Mouse (Mus musculus) intestine, embryonic 14.5 days (tissue): ENCODE data around the gene Smim1. TPM values are rescaled to one million over a fixed set of nuclear protein-coding genes. Genes with fewer than 3 reads are reported as not detected.
A peak's percentile ranks its signal among the peaks of the same experiment; 100 is the strongest.

Experiments
- ATAC-seq: fragments of 200-750 bp; cut with Nextera tagmentation; replicated peaks from 2 replicates; pipeline ENCODE4 v1.8.0; 2017; ENCODE audit warnings: low read depth, moderate number of reproducible peaks, moderate TSS enrichment, moderate library complexity; ENCODE audit not compliant: low FRiP score, low TSS enrichment
- DNase-seq: peaks from one replicate; pipeline ENCODE4 v3.0.0-alpha.2; 2018; ENCODE audit warnings: low spot score
- H3K27ac ChIP-seq: fragments of 300-500 bp; sonication (generic); 2 replicates; pipeline ENCODE4 v1.5.1; 2014; ENCODE audit warnings: low read depth, mild to moderate bottlenecking, control low read depth
- H3K27me3 ChIP-seq: fragments of 300-500 bp; sonication (generic); replicated peaks from 2 replicates; pipeline ENCODE4 v1.6.1; 2014; ENCODE audit warnings: low read length, control low read depth; ENCODE audit not compliant: control insufficient read depth, insufficient read depth
- H3K36me3 ChIP-seq: fragments of 300-500 bp; sonication (generic); 2 replicates; pipeline ENCODE4 v1.6.1; 2014; ENCODE audit warnings: low read length, control low read depth; ENCODE audit not compliant: control insufficient read depth, insufficient read depth
- H3K4me1 ChIP-seq: fragments of 300-500 bp; sonication (generic); replicated peaks from 2 replicates; pipeline ENCODE4 v1.6.1; 2014; ENCODE audit warnings: low read length, control low read depth, mixed read lengths; ENCODE audit not compliant: control insufficient read depth, insufficient read depth
- H3K4me2 ChIP-seq: fragments of 300-500 bp; sonication (generic); 2 replicates; pipeline ENCODE4 v1.6.1; 2014; ENCODE audit warnings: low read length
- H3K4me3 ChIP-seq: fragments of 300-500 bp; sonication (generic); 2 replicates; pipeline ENCODE4 v1.5.1; 2014; ENCODE audit warnings: low read depth, low read length, control low read depth, mixed read lengths
- H3K9ac ChIP-seq: fragments of 300-500 bp; sonication (generic); 2 replicates; pipeline ENCODE4 v1.6.1; 2014; ENCODE audit warnings: mild to moderate bottlenecking, low read length
- H3K9me3 ChIP-seq: fragments of 300-500 bp; sonication (generic); 2 replicates; pipeline ENCODE4 v1.6.1; 2016; ENCODE audit warnings: low read length, control low read depth; ENCODE audit not compliant: control insufficient read depth
- WGBS: fragments of 180-500 bp; shearing (Covaris S2); extraction: QIAGEN DNeasy Blood & Tissue Kit; methylation state at CpG from one replicate; pipeline ENCODE4 v1.1.7; 2014; 5-methylcytosine and 5-hydroxymethylcytosine counted together
- polyA plus RNA-seq: library from polyadenylated mRNA; unstranded; fragments of >200 nt; fragmentation: Nextera tagmentation; extraction: Ambion mirVana; gene quantifications from 2 replicates; pipeline ENCODE4 v1.2.1, GENCODE M21; 2014

Smim1 gene
- polyA plus RNA-seq, 1 experiment from 2014 or later = 112 TPM

DNA sequence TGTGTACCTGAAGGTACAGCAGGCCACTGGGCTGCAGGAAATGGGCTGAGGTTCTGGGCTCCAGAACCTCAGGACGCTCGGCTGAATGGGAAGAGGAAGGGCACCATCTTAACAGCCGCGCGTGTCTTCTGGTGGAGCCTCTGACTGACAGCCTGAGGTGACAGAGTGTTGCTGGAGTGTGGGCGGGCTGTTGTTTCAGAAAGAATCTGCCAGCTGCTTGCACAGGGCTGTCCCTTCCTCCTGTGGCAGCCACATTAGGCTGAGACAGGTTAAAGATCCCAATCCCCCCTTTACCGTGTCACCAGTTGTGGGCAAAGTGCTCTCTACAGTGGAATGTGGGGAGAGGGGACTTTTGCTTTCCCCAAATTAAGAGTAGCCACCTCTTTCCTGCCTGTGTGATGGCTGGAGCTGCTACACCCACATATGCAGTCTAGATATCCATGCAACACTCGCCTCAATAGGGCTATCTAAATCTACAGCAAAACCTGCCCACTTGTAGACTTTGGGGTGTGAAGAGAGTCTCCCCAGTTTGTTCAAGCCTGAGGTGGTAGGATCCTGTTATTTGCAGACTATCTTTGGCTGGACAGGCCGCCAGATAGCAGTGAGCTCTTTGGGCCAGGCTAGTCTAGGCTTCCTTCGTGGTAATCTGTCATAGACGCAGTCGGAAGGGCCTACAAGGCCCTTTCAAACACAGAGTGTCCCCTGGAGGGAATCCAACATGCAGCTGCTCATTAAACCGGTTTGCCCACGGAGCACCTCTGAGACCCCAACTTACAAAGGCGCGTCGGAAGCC lies 1.1 kb downstream of the Smim1 start:
- H3K4me1 ChIP-seq = peaks cover 12% of the 10 kb centered on the region
- WGBS = 30% methylated on average over 17 of the region's 17 CpGs

DNA sequence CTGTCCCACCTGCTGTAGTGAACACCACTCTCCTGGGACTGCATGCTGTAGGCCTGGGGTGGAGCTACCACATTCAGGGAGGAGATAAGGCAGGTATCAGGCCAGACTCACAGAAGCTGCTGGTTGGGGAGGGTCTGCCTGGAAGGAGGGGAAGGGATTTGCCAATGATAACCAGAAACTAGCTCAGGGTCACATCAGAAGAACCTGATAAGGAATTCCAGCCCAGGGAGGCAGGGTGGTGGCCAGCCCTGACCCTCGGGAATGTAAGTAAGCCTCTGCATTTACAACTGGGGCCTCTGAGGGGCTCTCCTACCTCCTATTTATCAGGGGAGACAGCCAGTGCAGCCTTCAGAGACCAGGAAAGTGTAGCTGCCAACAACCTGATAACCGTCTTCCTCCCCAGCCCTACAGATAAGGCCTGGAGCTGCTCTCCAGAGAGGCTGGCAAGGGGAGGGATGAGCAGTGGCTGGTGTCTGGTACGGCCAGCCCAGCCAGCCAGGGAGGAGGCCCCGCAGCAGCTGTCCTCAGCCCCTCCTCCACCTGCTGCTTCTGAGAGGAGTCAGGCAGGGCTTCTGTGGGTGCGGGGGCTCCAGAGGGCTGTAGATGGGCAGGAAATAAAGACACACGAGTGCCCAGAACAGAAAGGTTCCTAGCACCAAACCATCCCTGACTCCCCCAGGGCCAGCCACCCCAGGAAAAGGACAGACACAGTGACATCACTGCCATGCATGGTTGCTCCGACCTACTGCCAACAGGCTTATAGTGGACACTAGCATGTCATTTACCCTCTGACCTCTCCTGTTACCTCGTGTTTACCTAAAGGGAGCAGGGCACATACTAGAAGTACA lies 2.1 kb downstream of the Smim1 start:
- WGBS = 9% methylated on average over 8 of the region's 8 CpGs
- peak; percentile 65 for DNase-seq

More for the DNA sequence above, 1.1 kb downstream of the Smim1 start:
- no peak for DNase-seq
- H3K4me3 ChIP-seq = peak overlapping the region; percentile 43
- no peaks in the 10 kb centered on the region for H3K27me3 ChIP-seq
- H3K36me3 ChIP-seq = peaks cover 26% of the 10 kb centered on the region
- peak overlapping the region; percentile 49 for H3K27ac ChIP-seq
- H3K4me2 ChIP-seq = peak overlapping the region; percentile 70
- no peak for ATAC-seq
- H3K9ac ChIP-seq = peak overlapping the region; percentile 46
- no peaks in the 10 kb centered on the region for H3K9me3 ChIP-seq

DNA sequence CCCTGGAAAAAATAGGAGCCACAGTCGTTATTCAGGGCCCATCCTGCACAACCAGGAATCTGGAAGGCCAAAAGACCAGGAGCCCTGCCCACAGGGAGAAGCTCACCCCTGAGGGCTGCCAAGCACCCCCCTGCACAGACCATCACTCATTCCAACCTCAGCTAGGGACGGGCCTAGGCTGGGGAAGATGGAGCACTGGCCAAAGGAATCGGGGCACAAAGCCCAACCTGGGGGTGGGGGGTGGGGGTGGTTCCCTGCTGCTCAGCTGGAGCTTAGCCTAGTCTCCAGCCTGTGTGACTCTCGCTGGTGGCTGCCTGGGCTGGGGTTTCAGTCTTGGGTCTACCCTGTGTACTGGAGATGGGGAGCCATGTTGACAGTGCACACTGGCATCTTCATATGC lies 3.2 kb downstream of the Smim1 start:
- H3K4me3 ChIP-seq = no peak overlapping the region
- no peaks in the 10 kb centered on the region for H3K9me3 ChIP-seq
- no peak overlapping the region for H3K9ac ChIP-seq
- peaks cover 47% of the 10 kb centered on the region for H3K36me3 ChIP-seq
- peaks cover 12% of the 10 kb centered on the region for H3K4me1 ChIP-seq
- no peak overlapping the region for H3K4me2 ChIP-seq
- no peaks in the 10 kb centered on the region for H3K27me3 ChIP-seq
- H3K27ac ChIP-seq = no peak overlapping the region
- ATAC-seq (no peak), DNase-seq (no peak)
- 55% methylated on average over 4 of the region's 4 CpGs for WGBS

More for the DNA sequence above, 2.1 kb downstream of the Smim1 start:
- peak overlapping the region; percentile 60 for H3K27ac ChIP-seq
- H3K9ac ChIP-seq = no peak overlapping the region
- H3K4me3 ChIP-seq = peak overlapping the region; percentile 43; the same call in 1 of the 2 replicates
- peaks cover 36% of the 10 kb centered on the region for H3K36me3 ChIP-seq
- peak; percentile 40 for ATAC-seq
- peaks cover 12% of the 10 kb centered on the region for H3K4me1 ChIP-seq
- H3K27me3 ChIP-seq = no peaks in the 10 kb centered on the region
- H3K4me2 ChIP-seq = peak overlapping the region; percentile 70
- no peaks in the 10 kb centered on the region for H3K9me3 ChIP-seq

DNA sequence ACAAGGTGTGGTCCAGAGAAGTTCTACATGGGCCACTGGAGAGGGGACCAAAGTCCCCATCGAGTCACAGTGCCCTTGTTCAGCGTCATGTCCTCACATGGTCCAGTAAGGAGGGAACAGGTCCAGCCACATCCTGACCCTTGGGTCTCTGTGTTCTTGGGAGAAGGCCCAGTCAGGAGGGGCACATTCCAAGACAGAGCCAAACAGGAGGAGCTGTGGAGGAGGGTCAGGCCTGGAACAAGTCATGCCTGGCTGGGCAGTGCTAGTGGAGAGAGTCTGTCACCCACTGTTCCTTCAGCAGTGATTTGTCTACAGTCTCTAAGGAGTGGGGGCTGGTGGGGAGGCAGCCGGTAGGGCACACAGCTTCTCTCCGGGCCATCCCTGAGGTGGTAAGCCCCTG lies 3.6 kb downstream of the Smim1 start:
- Histone ChIP-seq H3K9ac (no peak overlapping the region), H3K36me3 (peaks cover 50% of the 10 kb centered on the region), H3K4me1 (peaks cover 12% of the 10 kb centered on the region), H3K9me3 (no peaks in the 10 kb centered on the region), H3K27ac (0 out of 2 replicates have a peak overlapping the region, but pooled peaks have one; percentile 27), H3K4me2 (no peak overlapping the region), H3K27me3 (no peaks in the 10 kb centered on the region), H3K4me3 (no peak overlapping the region)
- no peak for DNase-seq
- 72% methylated on average over 4 of the region's 4 CpGs for WGBS
- ATAC-seq = no peak

DNA sequence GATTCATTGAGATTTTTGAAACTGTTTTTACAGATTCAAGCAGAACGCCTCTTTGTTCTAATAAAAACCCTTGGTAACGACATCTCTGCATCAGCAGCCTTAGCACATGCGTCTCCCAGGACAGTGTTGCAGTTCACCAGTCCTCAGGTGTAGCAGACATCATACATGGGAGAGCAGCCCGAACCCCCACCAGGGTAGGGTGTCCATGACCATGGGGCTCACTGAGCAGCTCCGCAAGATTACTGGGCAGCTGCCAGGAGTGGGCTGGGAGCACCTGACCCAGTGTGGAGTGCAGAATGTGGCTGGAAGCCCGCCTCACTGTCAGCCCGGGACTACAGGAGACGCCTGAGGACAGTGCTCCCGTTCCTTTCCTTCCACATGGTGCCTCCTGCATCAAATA lies 4.6 kb downstream of the Smim1 start:
- H3K4me2 ChIP-seq = no peak overlapping the region
- peaks cover 12% of the 10 kb centered on the region for H3K4me1 ChIP-seq
- no peaks in the 10 kb centered on the region for H3K27me3 ChIP-seq
- H3K27ac ChIP-seq = 0 out of 2 replicates have a peak overlapping the region, but pooled peaks have one; percentile 7
- ATAC-seq (no peak), DNase-seq (no peak)
- no peaks in the 10 kb centered on the region for H3K9me3 ChIP-seq
- H3K4me3 ChIP-seq = no peak overlapping the region
- 91% methylated on average over 9 of the region's 9 CpGs for WGBS
- no peak overlapping the region for H3K9ac ChIP-seq
- peaks cover 60% of the 10 kb centered on the region for H3K36me3 ChIP-seq

DNA sequence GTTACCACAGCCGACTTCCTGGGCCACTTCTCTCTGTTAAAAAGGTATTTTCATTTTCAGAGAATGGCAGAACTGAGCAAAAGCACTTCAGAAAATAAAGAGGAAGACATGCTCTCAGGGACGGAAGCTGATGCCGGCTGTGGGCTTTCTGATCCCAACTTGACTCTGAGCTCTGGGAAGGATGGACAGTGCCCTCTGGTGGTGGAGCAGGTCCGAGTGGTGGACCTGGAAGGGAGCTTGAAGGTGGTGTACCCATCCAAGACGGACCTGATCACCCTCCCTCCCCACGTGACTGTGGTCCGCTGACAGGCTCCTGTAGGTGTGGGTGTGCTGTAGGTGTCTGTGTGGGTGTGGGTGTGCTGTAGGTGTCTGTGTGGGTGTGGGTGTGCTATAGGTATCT lies 6.5 kb downstream of the Smim1 start:
- no peak for DNase-seq
- no peaks in the 10 kb centered on the region for H3K9me3 ChIP-seq
- H3K27ac ChIP-seq = no peak overlapping the region
- no peak overlapping the region for H3K4me2 ChIP-seq
- H3K4me3 ChIP-seq = no peak overlapping the region
- 69% methylated on average over 7 of the region's 7 CpGs for WGBS
- H3K9ac ChIP-seq = no peak overlapping the region
- H3K27me3 ChIP-seq = no peaks in the 10 kb centered on the region
- H3K4me1 ChIP-seq = peaks cover 8% of the 10 kb centered on the region
- H3K36me3 ChIP-seq = peaks cover 78% of the 10 kb centered on the region
- ATAC-seq = no peak

DNA sequence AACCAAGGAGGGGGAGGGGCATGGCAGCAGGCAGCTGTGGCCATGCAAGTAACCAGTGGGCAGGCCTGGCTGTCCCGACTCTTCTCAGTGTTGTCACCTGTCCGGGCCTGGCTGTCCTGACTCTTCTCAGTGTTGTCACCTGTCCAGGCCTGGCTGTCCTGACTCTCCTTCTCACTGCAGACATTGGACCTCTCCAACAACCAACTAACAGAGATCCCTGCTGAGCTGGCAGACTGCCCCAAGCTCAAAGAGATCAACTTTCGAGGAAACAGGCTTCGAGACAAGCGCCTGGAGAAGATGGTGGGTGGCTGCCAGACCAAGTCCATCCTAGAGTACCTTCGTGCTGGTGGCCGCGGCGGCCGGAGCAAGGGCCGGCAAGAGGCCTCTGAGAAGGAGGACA lies 10.6 kb downstream of the Smim1 start:
- ATAC-seq = no peak
- no peaks in the 10 kb centered on the region for H3K27me3 ChIP-seq
- H3K36me3 ChIP-seq = peaks cover 63% of the 10 kb centered on the region
- no peaks in the 10 kb centered on the region for H3K9me3 ChIP-seq
- no peak overlapping the region for H3K4me2 ChIP-seq
- no peak overlapping the region for H3K9ac ChIP-seq
- no peak overlapping the region for H3K4me3 ChIP-seq
- WGBS = 89% methylated on average over 9 of the region's 11 CpGs
- no peak for DNase-seq
- no peak overlapping the region for H3K27ac ChIP-seq
- peaks cover 11% of the 10 kb centered on the region for H3K4me1 ChIP-seq

DNA sequence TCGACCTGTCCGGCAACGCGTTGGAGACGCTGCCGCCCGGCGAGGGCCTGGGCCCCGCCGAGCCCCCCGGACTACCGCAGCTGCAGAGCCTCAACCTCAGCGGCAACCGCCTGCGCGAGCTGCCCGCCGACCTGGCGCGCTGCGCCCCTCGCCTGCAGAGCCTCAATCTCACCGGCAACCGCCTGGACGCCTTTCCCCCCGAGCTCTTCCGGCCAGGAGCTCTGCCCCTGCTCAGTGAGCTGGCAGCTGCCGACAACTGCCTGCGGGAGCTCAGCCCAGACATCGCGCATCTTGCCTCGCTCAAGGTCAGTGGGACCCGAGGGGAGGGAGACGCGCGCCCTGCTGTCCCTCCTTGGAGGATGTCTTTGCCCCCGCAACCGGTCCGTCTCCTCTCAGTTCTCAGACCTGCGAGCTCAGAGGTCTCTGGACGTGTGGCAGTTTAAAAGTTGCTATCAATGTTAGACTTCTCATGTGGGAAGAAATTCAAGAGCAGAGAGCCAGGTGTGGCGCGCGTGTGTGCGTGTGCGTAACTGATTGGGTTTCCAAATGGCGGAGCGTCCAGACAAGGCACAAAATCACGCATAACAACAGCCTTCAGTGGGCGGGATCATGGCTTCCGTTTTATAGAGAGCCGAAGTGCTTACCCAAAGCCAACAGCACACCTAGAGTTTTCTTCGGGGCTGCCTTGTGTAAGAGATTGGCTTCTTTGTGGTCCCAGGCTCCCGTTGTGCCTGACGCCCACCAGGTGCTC lies 13.7 kb downstream of the Smim1 start:
- Histone ChIP-seq H3K9ac (peak overlapping the region; percentile 94), H3K4me1 (peaks cover 11% of the 10 kb centered on the region), H3K36me3 (peaks cover 34% of the 10 kb centered on the region), H3K4me2 (peak overlapping the region; percentile 99), H3K27me3 (no peaks in the 10 kb centered on the region), H3K4me3 (peak overlapping the region; percentile 99), H3K27ac (peak overlapping the region; percentile 59), H3K9me3 (no peaks in the 10 kb centered on the region)
- DNase-seq = peak; percentile 64
- no peak for ATAC-seq
- WGBS = 3% methylated on average over 47 of the region's 55 CpGs
